Mouse (Mus musculus) forebrain, embryonic 16.5 days (tissue): Measurements from ENCODE around the gene Sema4g. TPM values are rescaled to one million over a fixed set of nuclear protein-coding genes. Genes with fewer than 3 reads are reported as not detected.

Source experiments
- ATAC-seq: fragments of 200-750 bp; cut with Nextera tagmentation; 2 replicates; pipeline ENCODE4 v1.8.0; 2017; ENCODE audit warnings: mild to moderate bottlenecking, moderate library complexity
- H3K27ac ChIP-seq: fragments of 300-500 bp; sonication (generic); 2 replicates; pipeline ENCODE4 v1.5.1; 2014; ENCODE audit warnings: low read length, control low read depth
- H3K27me3 ChIP-seq: fragments of 300-500 bp; sonication (generic); replicated peaks from 2 replicates; pipeline ENCODE4 v1.6.1; 2014; ENCODE audit warnings: low read length; ENCODE audit not compliant: control insufficient read depth, insufficient read depth
- H3K36me3 ChIP-seq: fragments of 300-500 bp; sonication (generic); 2 replicates; pipeline ENCODE4 v1.6.1; 2014; ENCODE audit not compliant: control insufficient read depth, insufficient read depth
- H3K4me1 ChIP-seq: fragments of 300-500 bp; sonication (generic); replicated peaks from 2 replicates; pipeline ENCODE4 v1.6.1; 2014; ENCODE audit warnings: low read length; ENCODE audit not compliant: control insufficient read depth, insufficient read depth
- H3K4me2 ChIP-seq: fragments of 300-500 bp; sonication (generic); 2 replicates; pipeline ENCODE4 v1.6.1; 2014; ENCODE audit warnings: mild to moderate bottlenecking, low read length, control low read depth
- H3K4me3 ChIP-seq: fragments of 300-500 bp; sonication (generic); replicated peaks from 2 replicates; pipeline ENCODE4 v1.5.1; 2014; ENCODE audit warnings: mild to moderate bottlenecking, low read length, control low read depth
- H3K9ac ChIP-seq: fragments of 300-500 bp; sonication (generic); replicated peaks from 2 replicates; pipeline ENCODE4 v1.6.1; 2014; ENCODE audit warnings: low read depth, low read length, control low read depth
- H3K9me3 ChIP-seq: fragments of 300-500 bp; sonication (generic); 2 replicates; pipeline ENCODE4 v1.6.1; 2016; ENCODE audit warnings: low read length; ENCODE audit not compliant: control insufficient read depth
- WGBS: fragments of 180-500 bp; shearing (Covaris S2); extraction: QIAGEN DNeasy Blood & Tissue Kit; methylation state at CpG from one replicate; pipeline ENCODE4 v1.1.7; 2014; 5-methylcytosine and 5-hydroxymethylcytosine counted together
- polyA plus RNA-seq: library from polyadenylated mRNA; unstranded; fragments of >200 nt; fragmentation: Nextera tagmentation; extraction: Ambion mirVana; gene quantifications from 2 replicates; pipeline ENCODE4 v1.2.1, GENCODE M21; 2015

The Sema4g gene
- polyA plus RNA-seq, 1 experiment from 2014 or later, result 15.8 TPM

DNA sequence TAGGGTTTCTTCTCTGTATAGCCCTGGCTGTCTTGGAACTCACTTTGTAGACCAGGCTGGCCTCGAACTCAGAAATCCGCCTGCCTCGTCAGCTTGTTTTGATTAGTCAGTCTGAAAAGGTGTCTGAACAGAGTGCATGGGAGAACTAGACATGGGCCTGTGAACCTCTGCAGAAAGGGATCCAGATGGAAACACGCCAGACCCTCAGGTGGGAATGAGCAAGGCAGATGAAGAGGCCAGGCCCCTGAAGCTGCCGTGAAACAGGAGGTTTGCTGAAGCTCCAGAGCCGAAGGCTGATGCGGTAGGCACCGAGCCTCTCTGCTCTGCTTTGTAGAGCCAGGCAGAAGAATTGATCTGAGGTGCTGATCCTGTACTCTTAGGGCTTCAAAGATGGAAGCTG, 23.3 kb downstream of the Sema4g start:
- H3K36me3 ChIP-seq, result peaks cover 12% of the 10 kb centered on the region
- no peak for ATAC-seq
- no peak overlapping the region for H3K4me2 ChIP-seq
- no peaks in the 10 kb centered on the region for H3K27me3 ChIP-seq
- peak overlapping the region; percentile 53 for H3K27ac ChIP-seq
- H3K9ac ChIP-seq, result peak overlapping the region; percentile 34; the same call in 1 of the 2 replicates
- H3K4me1 ChIP-seq, result peaks cover 37% of the 10 kb centered on the region
- no peak overlapping the region for H3K4me3 ChIP-seq
- 77% methylated on average over 8 of the region's 8 CpGs for WGBS
- H3K9me3 ChIP-seq, result no peaks in the 10 kb centered on the region

DNA sequence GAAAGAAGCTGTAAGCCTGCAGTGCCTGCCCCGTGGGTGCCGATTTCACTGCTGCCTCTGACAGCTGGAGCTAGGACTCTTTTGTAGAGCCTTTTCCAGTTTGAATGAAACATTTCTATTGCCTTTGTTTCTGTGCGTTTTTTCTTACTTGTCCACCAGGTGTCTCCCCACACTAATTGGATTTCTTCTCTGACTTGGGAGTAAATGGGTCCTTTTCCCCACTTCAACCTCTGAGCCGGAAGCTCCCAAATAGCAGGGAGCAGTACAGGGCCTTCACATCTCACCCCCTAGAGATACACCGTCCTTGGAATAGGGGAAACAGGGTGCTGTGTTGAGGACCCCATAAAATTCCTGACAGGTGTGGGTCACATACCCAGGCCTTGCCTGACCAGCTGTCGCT, 23.7 kb downstream of the Sema4g start:
- H3K27ac ChIP-seq, result peak overlapping the region; percentile 53
- peak overlapping the region; percentile 34; the same call in 1 of the 2 replicates for H3K9ac ChIP-seq
- H3K4me2 ChIP-seq, result no peak overlapping the region
- 25% methylated on average over 6 of the region's 6 CpGs for WGBS
- no peak for ATAC-seq
- H3K36me3 ChIP-seq, result peaks cover 12% of the 10 kb centered on the region
- H3K4me3 ChIP-seq, result no peak overlapping the region
- H3K4me1 ChIP-seq, result peaks cover 33% of the 10 kb centered on the region
- H3K27me3 ChIP-seq, result no peaks in the 10 kb centered on the region
- no peaks in the 10 kb centered on the region for H3K9me3 ChIP-seq

DNA sequence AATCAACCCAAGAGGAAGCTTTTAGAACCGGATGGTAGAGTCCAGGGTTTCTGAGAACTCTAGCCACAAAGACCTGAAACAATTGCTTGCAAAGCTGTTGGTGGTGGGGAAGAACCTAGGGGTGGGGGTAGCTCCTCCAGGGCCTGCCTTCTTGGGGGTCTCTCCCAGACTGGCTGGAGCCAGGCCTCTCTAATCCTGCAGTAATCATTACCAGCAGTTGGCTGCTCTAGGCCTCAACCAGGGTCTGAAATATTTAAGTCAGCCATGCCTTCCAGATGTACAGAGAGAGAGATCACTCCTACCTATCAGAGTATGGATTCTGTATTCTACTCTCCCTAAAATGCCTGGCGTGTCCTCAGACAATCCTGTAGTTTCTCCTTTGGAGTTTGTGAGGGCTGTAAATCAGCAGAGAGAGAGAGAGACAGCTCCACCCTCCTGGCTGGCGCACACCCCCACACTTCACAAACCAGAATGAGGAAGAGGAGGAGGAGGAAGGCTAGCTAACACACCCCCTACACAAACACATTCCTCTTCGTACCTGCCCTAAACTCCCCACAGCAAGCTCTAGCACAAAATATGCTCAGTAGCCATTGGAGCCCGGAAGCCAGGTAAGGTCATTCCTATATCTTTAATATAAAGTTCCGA, 24.8 kb downstream of the Sema4g start:
- peaks cover 12% of the 10 kb centered on the region for H3K36me3 ChIP-seq
- H3K9ac ChIP-seq, result no peak overlapping the region
- no peak overlapping the region for H3K27ac ChIP-seq
- H3K27me3 ChIP-seq, result no peaks in the 10 kb centered on the region
- H3K4me1 ChIP-seq, result peaks cover 35% of the 10 kb centered on the region
- no peak overlapping the region for H3K4me2 ChIP-seq
- no peaks in the 10 kb centered on the region for H3K9me3 ChIP-seq
- no peak for ATAC-seq
- WGBS, result 64% methylated on average over 6 of the region's 6 CpGs
- no peak overlapping the region for H3K4me3 ChIP-seq

DNA sequence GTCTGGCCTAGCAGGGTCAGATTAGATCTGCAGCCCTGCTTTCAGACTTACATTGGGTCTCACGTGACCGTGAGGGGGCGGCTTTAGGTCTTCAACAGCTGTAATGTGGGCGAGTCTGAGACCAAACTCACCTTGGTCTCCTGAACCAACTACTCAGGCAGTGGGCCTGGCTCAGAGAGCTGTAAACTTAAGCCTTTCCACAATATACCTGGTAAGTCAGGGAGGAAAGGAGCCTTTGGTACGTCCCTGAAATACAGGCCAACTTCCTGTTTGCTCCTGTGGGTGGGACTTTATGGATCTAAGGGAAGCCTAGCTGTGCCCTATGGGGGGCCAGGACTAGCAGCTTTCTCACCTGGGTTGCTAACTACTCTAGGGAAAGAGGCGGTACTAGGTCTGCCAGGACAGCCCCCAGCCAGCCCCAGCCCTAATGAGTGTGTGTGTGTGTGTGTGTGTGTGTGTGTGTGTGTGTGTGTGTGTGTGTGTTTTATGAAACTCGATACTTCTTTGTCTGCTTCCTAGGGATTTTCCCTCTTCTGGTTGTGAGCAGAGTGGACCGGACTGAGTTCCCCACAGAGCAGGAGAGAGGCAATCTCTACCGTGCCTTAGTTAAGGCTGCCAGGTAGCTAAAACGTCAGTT, 25.6 kb downstream of the Sema4g start, which contains the start of gene Lzts2:
TSS of gene Lzts2 (plus strand) at position 80 of the 637 bp plus-strand sequence.
- Histone ChIP-seq H3K4me3 (peak within 1 kb of the TSS; percentile 74), H3K4me2 (peak within 1 kb of the TSS; percentile 89), H3K4me1 (peaks cover 38% of the 10 kb centered on the region), H3K27ac (no peak within 1 kb of the TSS), H3K9ac (peak within 1 kb of the TSS; percentile 49), H3K36me3 (peaks cover 12% of the 10 kb centered on the region), H3K9me3 (no peaks in the 10 kb centered on the region), H3K27me3 (no peaks in the 10 kb centered on the region)
- WGBS, result 13% methylated on average over 10 of the region's 10 CpGs
- ATAC-seq, result no peak

DNA sequence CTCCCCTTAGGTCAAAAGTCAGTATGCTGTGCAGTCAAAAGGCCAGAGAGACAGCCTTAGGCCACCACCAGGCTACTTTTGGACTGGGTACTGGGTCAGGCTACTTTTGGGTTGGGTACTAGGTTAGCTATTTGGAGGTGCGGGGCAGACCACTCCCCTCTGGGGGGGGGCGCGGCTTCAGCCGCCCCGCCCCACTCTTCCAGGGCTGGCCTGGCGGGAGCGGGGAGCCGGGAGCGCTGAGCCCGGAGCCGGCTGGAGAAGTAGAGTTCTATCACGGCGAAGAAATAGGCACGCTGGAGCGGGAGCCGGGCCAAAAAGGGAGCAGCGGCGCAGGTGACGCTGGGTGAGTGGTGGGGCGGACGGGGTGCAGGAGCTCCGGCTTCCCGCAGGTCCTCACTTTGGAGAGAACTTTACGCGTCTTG, 26.1 kb downstream of the Sema4g start:
- no peaks in the 10 kb centered on the region for H3K27me3 ChIP-seq

DNA sequence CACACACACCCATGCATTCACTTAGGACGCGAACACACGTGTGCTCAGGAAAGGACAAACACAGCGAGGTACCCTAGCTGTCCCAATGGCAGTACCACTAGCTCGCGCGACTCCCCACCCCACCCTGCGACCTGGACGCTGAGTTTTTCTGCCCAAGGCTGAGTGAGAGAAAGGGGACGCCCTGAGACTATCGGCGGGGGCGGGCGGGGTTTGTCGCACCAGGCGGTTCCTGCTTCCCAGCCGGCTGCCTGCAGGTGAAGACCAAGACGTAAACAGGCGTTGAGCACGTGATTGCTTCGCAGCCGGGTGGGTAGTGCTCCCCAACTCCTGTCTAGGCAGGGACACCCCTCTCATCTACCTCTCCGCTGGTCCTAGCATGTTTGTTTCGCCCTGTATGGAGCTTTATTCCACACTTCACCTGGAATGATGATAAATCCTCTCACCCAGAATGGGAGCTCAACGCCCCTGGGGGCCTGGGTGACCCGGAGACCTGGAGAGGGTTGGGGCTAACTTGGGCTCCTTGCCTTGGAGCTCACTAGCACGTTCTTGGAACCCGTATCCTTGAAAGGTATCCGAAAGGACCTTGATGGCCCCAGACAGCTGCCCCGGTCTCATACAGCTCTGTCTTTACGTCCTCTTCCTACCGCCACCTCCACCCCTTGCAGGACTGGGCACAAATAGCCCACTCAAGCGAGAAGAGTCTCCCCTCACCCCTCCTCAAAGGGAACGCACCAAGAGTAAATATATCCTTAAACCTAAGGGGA, 26.8 kb downstream of the Sema4g start:
- H3K4me1 ChIP-seq, result peaks cover 43% of the 10 kb centered on the region
- H3K4me3 ChIP-seq, result peak overlapping the region; percentile 74
- peak overlapping the region; percentile 97 for H3K27ac ChIP-seq
- no peak for ATAC-seq
- no peaks in the 10 kb centered on the region for H3K9me3 ChIP-seq
- under 1% methylated on average over 32 of the region's 34 CpGs for WGBS
- H3K27me3 ChIP-seq, result no peaks in the 10 kb centered on the region
- H3K9ac ChIP-seq, result peak overlapping the region; percentile 49
- peak overlapping the region; percentile 89 for H3K4me2 ChIP-seq
- H3K36me3 ChIP-seq, result peaks cover 8% of the 10 kb centered on the region

More for the DNA sequence above, 26.1 kb downstream of the Sema4g start:
- under 1% methylated on average over 25 of the region's 25 CpGs for WGBS
- Histone ChIP-seq H3K36me3 (peaks cover 12% of the 10 kb centered on the region), H3K4me1 (peaks cover 38% of the 10 kb centered on the region), H3K4me3 (peak overlapping the region; percentile 74), H3K9ac (peak overlapping the region; percentile 49), H3K27ac (no peak overlapping the region), H3K4me2 (peak overlapping the region; percentile 89), H3K9me3 (no peaks in the 10 kb centered on the region)
- no peak for ATAC-seq

DNA sequence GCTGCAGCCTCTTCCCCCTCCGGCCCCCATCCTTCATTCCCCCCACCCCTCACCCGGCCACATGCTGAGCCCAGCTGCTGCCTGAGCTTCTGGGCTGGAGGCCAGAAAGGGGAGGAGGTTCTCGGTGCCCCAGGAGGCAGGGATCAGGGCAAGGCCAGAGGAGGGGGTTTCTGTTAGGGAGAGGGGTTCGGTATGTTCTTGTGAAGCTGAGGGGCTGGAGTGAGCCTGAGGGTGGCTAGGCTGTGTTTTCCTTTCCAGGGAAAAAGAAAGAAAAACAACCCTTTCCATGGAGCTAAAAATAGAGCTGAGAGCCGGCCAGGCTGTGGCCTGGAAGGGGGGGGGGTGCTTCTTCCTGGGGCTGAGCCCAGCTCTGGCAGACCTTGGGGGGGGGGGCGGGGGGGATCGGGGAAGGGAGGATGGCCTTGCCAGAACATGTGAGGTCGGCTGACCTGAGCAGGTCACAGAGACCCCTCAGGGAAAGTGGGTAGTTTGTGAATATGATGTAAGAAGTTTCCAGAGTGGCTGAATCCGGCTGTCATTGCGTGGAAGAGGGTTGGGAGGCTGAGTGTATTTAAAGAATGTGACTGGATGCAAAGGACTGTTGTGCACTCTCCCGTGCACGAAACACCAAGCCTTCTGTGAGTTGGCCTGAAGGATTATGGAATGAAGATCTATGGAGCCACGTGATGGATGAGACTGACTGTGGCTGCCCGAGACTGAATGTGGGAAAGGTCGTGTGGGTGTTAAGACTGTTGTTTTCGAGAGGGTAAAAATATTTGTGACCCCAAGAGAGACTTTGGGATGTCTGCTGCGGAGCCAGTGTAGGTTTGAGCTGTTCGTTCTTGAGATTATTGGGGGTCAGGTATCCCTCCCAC, 27.7 kb downstream of the Sema4g start:
- Histone ChIP-seq H3K27ac (peak overlapping the region; percentile 97), H3K36me3 (peaks cover 3% of the 10 kb centered on the region; the same call in 1 of the 2 replicates), H3K4me2 (peak overlapping the region; percentile 89), H3K4me3 (peak overlapping the region; percentile 74), H3K4me1 (peaks cover 51% of the 10 kb centered on the region), H3K9me3 (no peaks in the 10 kb centered on the region), H3K9ac (peak overlapping the region; percentile 83), H3K27me3 (no peaks in the 10 kb centered on the region)
- ATAC-seq, result peak; percentile 31
- WGBS, result under 1% methylated on average over 16 of the region's 18 CpGs

DNA sequence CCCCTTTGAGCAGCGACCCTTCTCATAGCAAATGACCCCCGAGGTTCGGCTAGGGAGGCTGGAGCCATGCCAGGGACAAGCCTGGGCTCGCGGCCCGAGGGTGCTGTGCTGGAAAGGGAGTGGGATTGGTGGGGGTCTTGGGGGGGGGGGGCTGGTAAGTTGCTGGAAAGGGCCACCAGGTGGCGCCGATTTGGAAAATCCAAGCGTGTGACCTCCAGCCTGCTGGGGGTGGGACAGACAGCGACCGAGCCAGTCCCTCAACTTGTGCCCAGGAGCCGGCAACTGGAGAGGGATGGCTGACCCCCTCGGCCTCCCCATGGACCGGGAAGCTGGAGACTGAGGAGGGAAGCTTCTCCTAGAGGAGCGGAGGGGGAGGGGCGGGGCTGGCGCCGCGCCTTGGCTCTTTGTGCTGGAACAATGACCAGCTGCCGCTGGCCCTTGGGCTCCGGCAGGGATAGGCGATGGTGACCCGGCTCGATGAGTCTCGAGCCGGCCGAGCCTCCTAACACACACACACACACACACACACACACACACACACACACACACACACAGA, 28.4 kb downstream of the Sema4g start:
- whole genome bisulfite sequencing, result under 1% methylated on average over 15 of the region's 27 CpGs
- no peaks in the 10 kb centered on the region for H3K36me3 ChIP-seq

More for the DNA sequence above, 28.4 kb downstream of the Sema4g start:
- Histone ChIP-seq H3K4me2 (peak overlapping the region; percentile 89), H3K9me3 (no peaks in the 10 kb centered on the region), H3K9ac (peak overlapping the region; percentile 83), H3K27ac (peak overlapping the region; percentile 97), H3K4me1 (peaks cover 52% of the 10 kb centered on the region), H3K27me3 (no peaks in the 10 kb centered on the region), H3K4me3 (peak overlapping the region; percentile 74)
- ATAC-seq, result peak; percentile 56
